Mouse (Mus musculus): ENCODE results near the gene Ccdc9. TPM values are rescaled to one million over a fixed set of nuclear protein-coding genes. Genes with fewer than 3 reads are reported as not detected.
"Not testable (repeated sequence)": the region's sequence is repeated elsewhere in the genome, so short reads cannot be mapped to it uniquely, and the experiment has no call there.

Gene Ccdc9
- polyA plus RNA-seq, 1 experiment from 2014 or later: 17.9 TPM

- ATAC-seq (ENCODE audit: low FRiP score) (peak; percentile 28), DNase-seq (ENCODE audit: low spot score, missing footprints) (peak; percentile 93)
- H3K9me3 ChIP-seq (ENCODE audit: control insufficient read depth, low read length): no peaks in the 10 kb centered on the region
- peak overlapping the region; percentile 63 for H3K4me3 ChIP-seq (ENCODE audit: low read depth, low read length)
- H3K4me2 ChIP-seq: peak overlapping the region; percentile 98
- H3K36me3 ChIP-seq (ENCODE audit: control insufficient read depth, insufficient read depth, low read length): no peaks in the 10 kb centered on the region
- peak overlapping the region; percentile 64 for H3K9ac ChIP-seq (ENCODE audit: low read length)
- H3K27ac ChIP-seq (ENCODE audit: low read depth, low read length): no peak overlapping the region
- under 1% methylated on average over 60 of the region's 61 CpGs for WGBS
- peaks cover 43% of the 10 kb centered on the region for H3K4me1 ChIP-seq (ENCODE audit: control insufficient read depth, insufficient read depth, low read length)
- H3K27me3 ChIP-seq (ENCODE audit: control insufficient read depth, insufficient read depth, low read length): peaks cover 2% of the 10 kb centered on the region; the same call in 1 of the 2 replicates
These were observed 22.9 kb upstream of the Ccdc9 start for GRCm38 (mm10) chr7:16309318-16310019.

- ATAC-seq (ENCODE audit: low FRiP score) (no peak), DNase-seq (ENCODE audit: low spot score, missing footprints) (peak; percentile 91)
- H3K36me3 ChIP-seq (ENCODE audit: control insufficient read depth, insufficient read depth, low read length): no peaks in the 10 kb centered on the region
- H3K9me3 ChIP-seq (ENCODE audit: control insufficient read depth, low read length): no peaks in the 10 kb centered on the region
- H3K4me1 ChIP-seq (ENCODE audit: control insufficient read depth, insufficient read depth, low read length): peaks cover 42% of the 10 kb centered on the region
- H3K9ac ChIP-seq (ENCODE audit: low read length): peak overlapping the region; percentile 64; the same call in 1 of the 2 replicates
- no peak overlapping the region; the same call in 1 of the 2 replicates for H3K27ac ChIP-seq (ENCODE audit: low read depth, low read length)
- peak overlapping the region; percentile 98 for H3K4me2 ChIP-seq
- peaks cover 2% of the 10 kb centered on the region; the same call in 1 of the 2 replicates for H3K27me3 ChIP-seq (ENCODE audit: control insufficient read depth, insufficient read depth, low read length)
- 49% methylated on average over 16 of the region's 16 CpGs for WGBS
- peak overlapping the region; percentile 63 for H3K4me3 ChIP-seq (ENCODE audit: low read depth, low read length)
These were observed 22.1 kb upstream of the Ccdc9 start for GRCm38 (mm10) chr7:16308555-16309317.

- Histone ChIP-seq H3K4me1 (ENCODE audit: control insufficient read depth, insufficient read depth, low read length) (peaks cover 38% of the 10 kb centered on the region), H3K4me3 (ENCODE audit: low read depth, low read length) (peak within 1 kb of the TSS; percentile 63), H3K4me2 (peak within 1 kb of the TSS; percentile 98), H3K9ac (ENCODE audit: low read length) (peak within 1 kb of the TSS; percentile 64)
- H3K27me3 ChIP-seq (ENCODE audit: control insufficient read depth, insufficient read depth, low read length); H3K27ac ChIP-seq (ENCODE audit: low read depth, low read length); H3K9me3 ChIP-seq (ENCODE audit: control insufficient read depth, low read length); DNase-seq (ENCODE audit: low spot score, missing footprints); ATAC-seq (ENCODE audit: low FRiP score); H3K36me3 ChIP-seq (ENCODE audit: control insufficient read depth, insufficient read depth, low read length): not testable (repeated sequence)
- WGBS: 68% methylated on average over 1 of the region's 1 CpGs
These were observed 21.5 kb upstream of the Ccdc9 start, which contains the start of gene Bbc3 for GRCm38 (mm10) chr7:16308093-16308492. TSS of gene Bbc3 (plus strand) at chr7:16308393.

GRCm38 (mm10) chr7:16307141-16307540 lies 20.5 kb upstream of the Ccdc9 start:
- not testable (repeated sequence) for H3K4me3 ChIP-seq (ENCODE audit: low read depth, low read length); H3K4me2 ChIP-seq; H3K9ac ChIP-seq (ENCODE audit: low read length); H3K27ac ChIP-seq (ENCODE audit: low read depth, low read length); H3K9me3 ChIP-seq (ENCODE audit: control insufficient read depth, low read length); ATAC-seq (ENCODE audit: low FRiP score); H3K36me3 ChIP-seq (ENCODE audit: control insufficient read depth, insufficient read depth, low read length); H3K27me3 ChIP-seq (ENCODE audit: control insufficient read depth, insufficient read depth, low read length); DNase-seq (ENCODE audit: low spot score, missing footprints)
- WGBS: 73% methylated on average over 6 of the region's 6 CpGs
- H3K4me1 ChIP-seq (ENCODE audit: control insufficient read depth, insufficient read depth, low read length): peaks cover 29% of the 10 kb centered on the region

GRCm38 (mm10) chr7:16299419-16300035 lies 12.9 kb upstream of the Ccdc9 start:
- ATAC-seq (ENCODE audit: low FRiP score): peak; percentile 90
- Histone ChIP-seq H3K9ac (ENCODE audit: low read length) (peak overlapping the region; percentile 63), H3K4me3 (ENCODE audit: low read depth, low read length) (peak overlapping the region; percentile 37), H3K4me2 (peak overlapping the region; percentile 84), H3K27ac (ENCODE audit: low read depth, low read length) (peak overlapping the region; percentile 12; the same call in 1 of the 2 replicates), H3K4me1 (ENCODE audit: control insufficient read depth, insufficient read depth, low read length) (peaks cover 23% of the 10 kb centered on the region), H3K9me3 (ENCODE audit: control insufficient read depth, low read length) (no peaks in the 10 kb centered on the region), H3K36me3 (ENCODE audit: control insufficient read depth, insufficient read depth, low read length) (no peaks in the 10 kb centered on the region), H3K27me3 (ENCODE audit: control insufficient read depth, insufficient read depth, low read length) (no peaks in the 10 kb centered on the region; the same call in 1 of the 2 replicates)
- DNase-seq (ENCODE audit: low spot score, missing footprints): peak; percentile 97
- WGBS: 1% methylated on average over 52 of the region's 52 CpGs

- no peaks in the 10 kb centered on the region; the same call in 1 of the 2 replicates for H3K27me3 ChIP-seq (ENCODE audit: control insufficient read depth, insufficient read depth, low read length)
- H3K27ac ChIP-seq (ENCODE audit: low read depth, low read length): no peak overlapping the region
- H3K9ac ChIP-seq (ENCODE audit: low read length): 0 out of 2 replicates have a peak overlapping the region, but pooled peaks have one; percentile 63
- H3K4me3 ChIP-seq (ENCODE audit: low read depth, low read length): peak overlapping the region; percentile 37; the same call in 1 of the 2 replicates
- DNase-seq (ENCODE audit: low spot score, missing footprints): no peak
- no peaks in the 10 kb centered on the region for H3K36me3 ChIP-seq (ENCODE audit: control insufficient read depth, insufficient read depth, low read length)
- WGBS: 75% methylated on average over 5 of the region's 5 CpGs
- peak overlapping the region; percentile 84 for H3K4me2 ChIP-seq
- H3K9me3 ChIP-seq (ENCODE audit: control insufficient read depth, low read length): no peaks in the 10 kb centered on the region
- no peak for ATAC-seq (ENCODE audit: low FRiP score)
- peaks cover 23% of the 10 kb centered on the region for H3K4me1 ChIP-seq (ENCODE audit: control insufficient read depth, insufficient read depth, low read length)
These were observed 12.3 kb upstream of the Ccdc9 start for GRCm38 (mm10) chr7:16298927-16299326.

GRCm38 (mm10) chr7:16297616-16298015 lies 11.0 kb upstream of the Ccdc9 start:
- Histone ChIP-seq H3K36me3 (ENCODE audit: control insufficient read depth, insufficient read depth, low read length) (no peaks in the 10 kb centered on the region), H3K9me3 (ENCODE audit: control insufficient read depth, low read length) (no peaks in the 10 kb centered on the region), H3K27ac (ENCODE audit: low read depth, low read length) (no peak overlapping the region), H3K9ac (ENCODE audit: low read length) (no peak overlapping the region), H3K4me2 (no peak overlapping the region), H3K4me1 (ENCODE audit: control insufficient read depth, insufficient read depth, low read length) (peaks cover 23% of the 10 kb centered on the region), H3K4me3 (ENCODE audit: low read depth, low read length) (no peak overlapping the region), H3K27me3 (ENCODE audit: control insufficient read depth, insufficient read depth, low read length) (no peaks in the 10 kb centered on the region; the same call in 1 of the 2 replicates)
- no peak for ATAC-seq (ENCODE audit: low FRiP score)
- DNase-seq (ENCODE audit: low spot score, missing footprints): no peak
- WGBS: 65% methylated on average over 2 of the region's 2 CpGs

- Histone ChIP-seq H3K36me3 (ENCODE audit: control insufficient read depth, insufficient read depth, low read length) (no peaks in the 10 kb centered on the region), H3K4me1 (ENCODE audit: control insufficient read depth, insufficient read depth, low read length) (peaks cover 23% of the 10 kb centered on the region), H3K4me3 (ENCODE audit: low read depth, low read length) (peak overlapping the region; percentile 22), H3K9ac (ENCODE audit: low read length) (peak overlapping the region; percentile 26; the same call in 1 of the 2 replicates), H3K27ac (ENCODE audit: low read depth, low read length) (no peak overlapping the region), H3K4me2 (peak overlapping the region; percentile 49), H3K9me3 (ENCODE audit: control insufficient read depth, low read length) (no peaks in the 10 kb centered on the region), H3K27me3 (ENCODE audit: control insufficient read depth, insufficient read depth, low read length) (no peaks in the 10 kb centered on the region; the same call in 1 of the 2 replicates)
- ATAC-seq (ENCODE audit: low FRiP score): no peak
- 2% methylated on average over 22 of the region's 22 CpGs for WGBS
- DNase-seq (ENCODE audit: low spot score, missing footprints): peak; percentile 96
These were observed 10.3 kb upstream of the Ccdc9 start for GRCm38 (mm10) chr7:16296766-16297390.

Measured in midbrain, embryonic 11.5 days (tissue).